Mouse (Mus musculus): Measurements from ENCODE around the gene Kcna2.

Gene Kcna2

DNA sequence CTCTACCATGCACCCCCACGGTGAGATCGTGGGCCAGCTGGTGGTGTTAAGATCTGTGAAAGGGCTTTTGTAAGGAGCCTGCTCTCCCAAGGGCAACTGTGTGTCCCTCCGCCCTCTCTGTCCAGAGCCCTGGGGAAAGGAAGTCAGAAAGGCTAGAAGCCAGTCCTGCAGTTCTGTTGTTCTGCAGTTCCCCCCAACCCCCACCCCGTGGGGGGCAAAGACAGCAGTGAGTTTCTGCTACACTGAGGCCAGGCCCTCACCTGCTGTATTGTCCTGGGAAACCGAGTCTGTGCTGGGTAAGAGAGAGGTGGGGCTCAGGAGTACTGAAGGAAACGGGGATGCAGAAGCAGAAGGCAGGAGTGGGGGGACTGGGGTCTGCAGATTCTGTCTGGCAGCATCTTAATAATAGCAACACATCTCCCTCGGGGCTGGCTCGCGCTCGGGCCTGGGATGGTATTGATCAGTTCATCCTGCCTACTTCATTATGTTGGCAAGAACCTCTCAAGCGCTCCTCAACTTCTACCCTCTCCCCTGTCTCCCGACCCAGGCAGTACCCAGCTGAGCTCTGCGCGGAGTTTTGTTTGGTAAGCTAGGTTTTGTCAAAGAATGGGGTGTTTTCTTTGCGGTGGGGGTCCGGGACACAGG, at the start of gene Kcna2:
Gene Kcna2, plus strand, starts transcription at position 336 of the 645 bp plus-strand sequence.
- in situ Hi-C loops (cut with MseI, MboI): no loop called here

GRCm38 (mm10) chr3:107061468-107061867, 39.5 kb upstream of the Kcna2 start:
- in situ Hi-C loops (cut with MseI, MboI): no loop called here

DNA sequence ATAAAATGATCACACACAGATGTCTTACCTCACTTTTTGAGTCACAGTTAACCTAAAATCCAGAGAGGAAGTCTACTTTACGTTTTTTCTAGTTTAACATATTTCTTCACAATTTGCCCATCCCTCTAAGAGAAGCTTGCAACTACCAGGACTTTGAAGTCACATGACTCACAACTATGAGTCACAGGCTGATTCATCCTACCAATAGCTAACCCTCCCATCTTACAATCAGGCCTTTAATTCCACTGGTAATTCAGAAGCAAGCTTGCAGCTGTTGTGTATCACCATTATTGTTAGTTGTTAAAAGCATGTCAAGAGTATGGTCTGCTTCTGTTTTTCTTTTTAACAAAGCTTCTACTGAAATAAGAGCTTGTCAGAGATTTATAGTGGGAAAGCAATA, 38.2 kb upstream of the Kcna2 start:
- in situ Hi-C loops (cut with MseI, MboI): no loop called here

DNA sequence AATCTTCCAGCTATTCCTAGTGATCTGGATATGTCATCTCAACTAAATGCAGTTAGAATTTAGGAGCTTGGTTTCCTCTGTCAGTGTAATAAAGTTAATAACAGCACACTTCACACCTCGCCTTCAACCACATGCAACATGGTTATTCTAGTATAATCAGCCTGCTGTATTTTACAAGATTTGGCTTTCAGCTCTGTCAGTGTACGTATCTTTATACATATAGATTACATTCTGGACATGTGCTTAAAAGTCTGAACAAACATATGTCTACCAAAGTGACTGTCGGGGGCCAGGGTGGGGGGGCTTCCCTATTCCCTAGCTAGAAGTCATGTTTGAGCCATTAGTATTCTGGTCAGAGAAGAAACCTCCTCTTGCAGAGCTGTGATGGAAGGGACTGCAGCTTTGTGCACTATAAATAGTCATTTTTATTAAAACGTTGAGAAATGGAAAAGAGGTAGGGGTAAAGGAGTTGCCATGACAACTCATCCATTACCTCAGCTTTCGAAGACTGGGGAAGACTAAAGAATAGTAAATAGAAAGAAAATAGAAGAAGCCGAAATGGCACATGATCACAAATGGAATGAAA, 35.3 kb upstream of the Kcna2 start:
- in situ Hi-C loops (cut with MseI, MboI): no loop called here

DNA sequence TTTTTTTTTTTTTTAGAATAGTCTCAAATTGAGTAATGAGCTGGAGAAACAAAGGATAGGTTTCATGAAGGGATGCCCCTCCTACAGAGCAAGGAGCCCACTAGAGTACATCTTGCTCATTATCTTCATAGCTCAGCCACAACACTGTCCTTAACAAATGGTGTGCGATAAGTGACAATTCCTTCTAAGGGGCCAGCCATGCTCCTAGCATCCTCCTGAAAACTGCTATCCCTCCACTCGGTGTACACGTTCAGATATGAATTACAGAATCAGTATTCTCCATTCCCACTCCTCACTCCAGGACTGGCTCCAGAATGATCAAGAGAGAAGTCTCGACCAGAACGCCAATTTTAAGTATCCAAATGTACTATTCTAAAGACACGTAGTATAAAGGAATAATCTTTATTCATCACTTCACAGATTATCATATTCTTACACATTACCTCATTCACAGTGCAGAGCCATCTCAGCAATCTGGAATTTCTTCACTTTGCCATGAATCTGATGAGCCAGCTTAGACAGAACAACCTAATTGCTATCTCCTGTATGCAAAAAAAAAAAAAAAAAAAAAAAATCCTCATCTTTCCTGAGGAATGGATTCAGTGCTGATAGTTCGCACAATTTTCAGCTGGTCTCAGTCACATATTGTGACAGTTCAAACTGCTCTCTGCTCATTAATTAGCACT, 34.6 kb upstream of the Kcna2 start:
- in situ Hi-C loops (cut with MseI, MboI): no loop called here

GRCm38 (mm10) chr3:107067245-107067644, 33.7 kb upstream of the Kcna2 start:
- in situ Hi-C loops (cut with MseI, MboI): no loop called here

DNA sequence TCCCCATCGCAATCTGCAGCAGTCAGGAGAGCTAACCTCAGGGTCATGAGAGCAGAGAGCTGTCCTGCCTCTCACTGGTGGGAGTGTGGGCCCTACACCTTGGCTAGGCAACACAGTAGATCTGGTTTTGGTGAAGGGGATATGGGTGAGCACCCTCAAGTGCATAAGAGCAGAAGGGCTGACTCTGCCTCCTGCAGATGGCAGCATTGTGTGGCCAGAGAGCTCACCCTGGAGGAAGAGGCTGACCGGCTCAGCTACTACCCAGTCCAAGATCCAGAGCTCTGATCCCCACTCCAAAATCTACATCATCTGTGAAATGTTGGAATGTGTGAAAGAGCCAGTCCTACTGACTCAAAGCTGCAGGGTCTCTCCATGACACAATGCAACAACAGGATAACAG, 27.1 kb upstream of the Kcna2 start:
- in situ Hi-C loops (cut with MseI, MboI): no loop called here

- in situ Hi-C loops (cut with MseI, MboI): no loop called here
Observed at GRCm38 (mm10) chr3:107075705-107076104, 25.2 kb upstream of the Kcna2 start.

DNA sequence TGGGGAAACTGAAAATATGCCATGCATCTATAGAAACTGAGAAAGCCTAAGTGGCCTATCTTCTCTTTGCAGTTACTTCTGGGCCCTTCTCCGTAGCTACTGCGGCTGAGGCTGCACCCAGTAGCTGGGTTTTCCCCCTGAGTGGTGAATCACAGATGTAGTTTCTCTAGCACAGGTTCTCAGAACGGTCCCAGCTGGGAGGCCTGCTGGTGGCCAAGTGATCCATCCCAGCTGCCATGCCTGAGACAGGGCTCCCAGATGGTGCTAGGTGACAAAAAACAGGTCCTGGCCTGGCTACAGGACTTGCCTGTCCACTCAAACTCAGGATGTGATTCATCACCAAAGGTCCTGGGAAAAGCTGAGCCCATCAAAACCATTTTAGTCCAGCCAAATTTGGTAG, 24.3 kb upstream of the Kcna2 start:
- in situ Hi-C loops (cut with MseI, MboI): no loop called here

- in situ Hi-C loops (cut with MseI, MboI): no loop called here
Observed at GRCm38 (mm10) chr3:107077101-107077500, 23.8 kb upstream of the Kcna2 start.

DNA sequence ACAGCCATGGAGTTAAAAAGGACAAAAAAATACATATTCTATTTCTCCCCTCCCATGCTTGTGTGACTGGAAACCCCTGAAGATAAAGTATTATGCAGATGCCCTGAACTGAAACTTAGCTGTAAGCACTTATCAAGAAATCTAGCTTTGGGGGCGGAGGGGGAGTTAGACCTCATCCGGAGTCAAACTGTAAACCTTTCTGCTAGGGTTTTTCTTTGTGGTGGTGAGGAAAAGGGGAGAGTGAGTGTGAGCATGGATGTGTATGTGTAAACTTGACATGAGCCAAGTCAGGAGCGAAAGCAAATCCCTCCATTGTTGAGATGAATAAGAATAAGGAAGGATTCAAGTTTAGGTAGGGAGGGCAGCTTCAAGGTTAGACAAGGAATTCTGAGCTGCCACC, 20.1 kb upstream of the Kcna2 start:
- in situ Hi-C loops (cut with MseI, MboI): loop anchor here in 1 of 2 experiments (10.0 kb wide), 1 partner anchor 176 kb away; no protein-coding TSS in a partner anchor

GRCm38 (mm10) chr3:107081227-107081626, 19.7 kb upstream of the Kcna2 start:
- in situ Hi-C loops (cut with MseI, MboI): loop anchor here in 1 of 2 experiments (10.0 kb wide), 1 partner anchor 176 kb away; no protein-coding TSS in a partner anchor

- in situ Hi-C loops (cut with MseI, MboI): loop anchor here in 1 of 2 experiments (10.0 kb wide), 1 partner anchor 180 kb away; no protein-coding TSS in a partner anchor
Observed at GRCm38 (mm10) chr3:107084586-107084985, 16.4 kb upstream of the Kcna2 start.

GRCm38 (mm10) chr3:107087410-107087809, 13.5 kb upstream of the Kcna2 start:
- in situ Hi-C loops (cut with MseI, MboI): loop anchor here in 1 of 2 experiments (10.0 kb wide), 1 partner anchor 183 kb away; no protein-coding TSS in a partner anchor

DNA sequence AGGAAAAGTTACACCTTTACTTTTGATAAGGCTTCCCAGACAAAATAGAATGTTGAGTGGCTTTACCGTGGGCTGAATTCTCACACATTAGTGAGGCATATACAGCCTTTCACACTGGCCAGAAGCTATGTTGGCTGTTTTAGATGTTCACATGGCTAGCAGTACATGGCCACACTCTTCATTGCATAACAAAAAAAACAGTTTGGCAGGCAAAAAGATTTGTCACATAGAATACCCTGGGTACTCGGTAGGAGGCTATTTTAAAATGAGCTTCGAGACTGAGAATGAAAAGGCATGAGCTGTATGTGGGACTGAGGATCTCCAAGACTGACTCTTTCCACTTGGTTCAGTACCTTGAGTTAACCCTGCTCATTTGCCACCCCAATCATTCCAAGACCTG, 12.1 kb upstream of the Kcna2 start:
- in situ Hi-C loops (cut with MseI, MboI): loop anchor here in 1 of 2 experiments (10.0 kb wide), 1 partner anchor 184 kb away; no protein-coding TSS in a partner anchor

GRCm38 (mm10) chr3:107089475-107089874, 11.5 kb upstream of the Kcna2 start:
- in situ Hi-C loops (cut with MseI, MboI): loop anchor here in 1 of 2 experiments (10.0 kb wide), 1 partner anchor 185 kb away; no protein-coding TSS in a partner anchor

GRCm38 (mm10) chr3:107090001-107090400, 10.9 kb upstream of the Kcna2 start:
- in situ Hi-C loops (cut with MseI, MboI): loop anchor here in 1 of 2 experiments (10.0 kb wide), 1 partner anchor 95 kb away; the partner anchor contains the start of gene Kcna10

- in situ Hi-C loops (cut with MseI, MboI): loop anchor here in 1 of 2 experiments (10.0 kb wide), 1 partner anchor 94 kb away; the partner anchor contains the start of gene Kcna10
Observed at GRCm38 (mm10) chr3:107090403-107091150, 10.4 kb upstream of the Kcna2 start.

GRCm38 (mm10) chr3:107094028-107094427, 6.9 kb upstream of the Kcna2 start:
- in situ Hi-C loops (cut with MseI, MboI): loop anchor here in 1 of 2 experiments (10.0 kb wide), 1 partner anchor 91 kb away; the partner anchor contains the start of gene Kcna10

- in situ Hi-C loops (cut with MseI, MboI): loop anchor here in 1 of 2 experiments (10.0 kb wide), 1 partner anchor 89 kb away; the partner anchor contains the start of gene Kcna10
Observed at GRCm38 (mm10) chr3:107096269-107096731, 4.6 kb upstream of the Kcna2 start.

- in situ Hi-C loops (cut with MseI, MboI): loop anchor here in 1 of 2 experiments (10.0 kb wide), 1 partner anchor 85 kb away; the partner anchor contains the start of gene Kcna10
Observed at GRCm38 (mm10) chr3:107099866-107100265, 1.1 kb upstream of the Kcna2 start.

All from mouse trophoblast stem cell (cell line).